Mouse (Mus musculus): ENCODE results near the gene Neurog2.

GRCm38 (mm10) chr3:127632531-127632930 lies 404 bp upstream of the Neurog2 start:
- TF ChIP-seq CTCF (IDR thresholded peaks at IDR 0.05; ENCODE audit: low read depth, low read length): no peak
- no peak for TF ChIP-seq GATA1 (IDR thresholded peaks at IDR 0.05; ENCODE audit: borderline replicate concordance, low read length)
- TF ChIP-seq TAL1 (conservative IDR thresholded peaks at IDR 0.05; ENCODE audit: low read depth, low read length): no peak

All from G1E (cell line).